Mouse (Mus musculus) lung, embryonic 14.5 days (tissue): ENCODE results near the gene Cirbp. TPM values are rescaled to one million over a fixed set of nuclear protein-coding genes. Genes with fewer than 3 reads are reported as not detected.

Source experiments
- ATAC-seq: fragments of 200-750 bp; cut with Nextera tagmentation; 2 replicates; pipeline ENCODE4 v1.8.0; 2017; ENCODE audit warnings: mild to moderate bottlenecking, moderate TSS enrichment, moderate library complexity; ENCODE audit not compliant: insufficient read depth
- DNase-seq: peaks from one replicate; pipeline ENCODE4 v3.0.0-alpha.2; 2015
- H3K27ac ChIP-seq: fragments of 300-500 bp; sonication (generic); 2 replicates; pipeline ENCODE4 v1.5.1; 2014; ENCODE audit warnings: low read depth, mild to moderate bottlenecking, moderate library complexity
- H3K27me3 ChIP-seq: fragments of 300-500 bp; sonication (generic); 2 replicates; pipeline ENCODE4 v1.6.1; 2014; ENCODE audit warnings: low read length, control low read depth; ENCODE audit not compliant: insufficient read depth
- H3K36me3 ChIP-seq: fragments of 300-500 bp; sonication (generic); 2 replicates; pipeline ENCODE4 v1.6.1; 2014; ENCODE audit warnings: control low read depth; ENCODE audit not compliant: insufficient read depth
- H3K4me1 ChIP-seq: fragments of 300-500 bp; sonication (generic); 2 replicates; pipeline ENCODE4 v1.6.1; 2014; ENCODE audit warnings: antibody characterized with exemption, control low read depth; ENCODE audit not compliant: insufficient read depth
- H3K4me2 ChIP-seq: fragments of 300-500 bp; sonication (generic); 2 replicates; pipeline ENCODE4 v1.6.1; 2014; ENCODE audit warnings: mild to moderate bottlenecking
- H3K4me3 ChIP-seq: fragments of 300-500 bp; sonication (generic); 2 replicates; pipeline ENCODE4 v1.5.1; 2014; ENCODE audit warnings: low read depth, low read length
- H3K9ac ChIP-seq: fragments of 300-500 bp; sonication (generic); 2 replicates; pipeline ENCODE4 v1.6.1; 2014
- H3K9me3 ChIP-seq: fragments of 300-500 bp; sonication (generic); 2 replicates; pipeline ENCODE4 v1.6.1; 2016; ENCODE audit warnings: low read depth, low read length, control low read depth
- CTCF ChIP-seq: IDR thresholded peaks from 2 replicates; pipeline ENCODE4 v1.5.1; 2016; ENCODE audit warnings: antibody characterized with exemption, low read depth
- WGBS: fragments of 180-500 bp; shearing (Covaris S2); extraction: QIAGEN DNeasy Blood & Tissue Kit; methylation state at CpG from one replicate; pipeline ENCODE4 v1.1.7; 2014; 5-methylcytosine and 5-hydroxymethylcytosine counted together
- polyA plus RNA-seq: library from polyadenylated mRNA; unstranded; fragments of >200 nt; fragmentation: Nextera tagmentation; extraction: Ambion mirVana; gene quantifications from 2 replicates; pipeline ENCODE4 v1.2.1, GENCODE M21; 2014

Gene Cirbp
- polyA plus RNA-seq, 1 experiment from 2014 or later: 71.9 TPM

- WGBS: under 1% methylated on average over 55 of the region's 55 CpGs
- ATAC-seq (peak; percentile 77), DNase-seq (peak; percentile 100)
- peaks cover 37% of the 10 kb centered on the region for H3K36me3 ChIP-seq
- H3K4me2 ChIP-seq: peak overlapping the region; percentile 82
- H3K27me3 ChIP-seq: no peaks in the 10 kb centered on the region
- peak overlapping the region; percentile 51 for H3K9ac ChIP-seq
- peaks cover 49% of the 10 kb centered on the region for H3K4me1 ChIP-seq
- H3K27ac ChIP-seq: peak overlapping the region; percentile 97
- TF ChIP-seq CTCF: no peak
- H3K9me3 ChIP-seq: no peaks in the 10 kb centered on the region
- H3K4me3 ChIP-seq: peak overlapping the region; percentile 39
Measured at GRCm38 (mm10) chr10:80159561-80160454, 6.0 kb upstream of the Cirbp start.

GRCm38 (mm10) chr10:80160455-80161371, 5.1 kb upstream of the Cirbp start:
- Histone ChIP-seq H3K9me3 (no peaks in the 10 kb centered on the region), H3K4me2 (peak overlapping the region; percentile 82), H3K4me3 (peak overlapping the region; percentile 39), H3K36me3 (peaks cover 28% of the 10 kb centered on the region), H3K4me1 (peaks cover 55% of the 10 kb centered on the region), H3K9ac (peak overlapping the region; percentile 51), H3K27me3 (no peaks in the 10 kb centered on the region), H3K27ac (peak overlapping the region; percentile 97)
- 0 out of 2 replicates have a peak, but pooled peaks have one; percentile 5 for TF ChIP-seq CTCF
- under 1% methylated on average over 33 of the region's 33 CpGs for WGBS
- ATAC-seq (no peak), DNase-seq (peak; percentile 82)

DNA sequence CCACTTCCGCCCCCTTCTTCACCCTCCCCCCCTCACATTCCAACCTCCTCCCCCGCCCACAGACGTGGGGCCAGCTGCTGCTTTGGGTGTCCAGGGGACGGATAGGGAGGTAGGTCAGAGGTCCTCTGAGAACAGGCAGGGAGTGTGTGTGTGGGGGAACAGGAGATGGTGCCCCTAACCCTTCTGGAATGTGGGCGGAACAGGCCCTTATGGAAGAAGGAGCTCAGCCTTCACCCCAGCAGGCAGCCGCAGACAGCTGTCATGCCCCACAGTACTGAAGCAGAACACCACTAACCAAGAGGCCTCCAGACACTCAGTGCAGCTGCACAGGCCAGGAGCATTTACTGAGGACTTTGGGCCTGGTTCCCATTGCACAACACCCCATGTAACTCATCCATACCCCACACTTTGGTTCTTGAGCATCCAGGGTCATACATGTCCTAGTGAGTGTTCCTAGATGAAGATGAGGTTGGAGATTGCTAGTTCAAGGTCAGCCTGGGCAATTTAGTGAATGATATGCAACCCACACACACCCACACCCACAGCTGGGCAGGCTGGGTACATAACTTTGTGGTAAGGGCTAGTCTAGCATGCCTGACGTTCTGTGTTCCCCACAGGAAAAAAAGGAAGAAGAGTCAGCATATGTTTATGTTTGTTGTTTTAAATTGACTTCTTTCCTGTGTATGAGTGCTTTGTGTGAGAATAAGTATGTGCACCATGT, 4.1 kb upstream of the Cirbp start:
- WGBS: 8% methylated on average over 7 of the region's 7 CpGs
- ATAC-seq (peak; percentile 24), DNase-seq (peak; percentile 81)
- H3K27ac ChIP-seq: peak overlapping the region; percentile 97
- peak overlapping the region; percentile 51 for H3K9ac ChIP-seq
- peak overlapping the region; percentile 39 for H3K4me3 ChIP-seq
- H3K36me3 ChIP-seq: peaks cover 18% of the 10 kb centered on the region
- H3K4me2 ChIP-seq: peak overlapping the region; percentile 82
- no peaks in the 10 kb centered on the region for H3K9me3 ChIP-seq
- H3K27me3 ChIP-seq: no peaks in the 10 kb centered on the region
- TF ChIP-seq CTCF: no peak
- peaks cover 59% of the 10 kb centered on the region for H3K4me1 ChIP-seq

DNA sequence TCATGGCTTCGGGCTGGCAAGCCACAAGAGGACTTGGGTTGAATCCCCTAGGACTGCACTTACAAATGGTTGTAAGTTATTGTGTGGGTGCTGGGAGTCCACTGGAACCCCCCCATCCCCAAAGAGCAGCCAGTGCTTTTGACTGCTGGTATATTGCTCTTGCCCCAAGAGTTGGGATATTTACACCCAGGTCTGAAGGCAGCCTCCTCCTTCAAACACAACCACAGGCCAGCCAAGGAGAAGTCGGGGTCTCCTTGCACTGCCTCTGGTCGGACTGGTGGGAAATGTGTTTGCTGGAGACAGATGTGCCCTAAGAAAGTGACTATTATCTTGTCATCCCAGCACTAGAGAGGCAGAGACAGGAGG, 3.6 kb upstream of the Cirbp start:
- H3K36me3 ChIP-seq: peaks cover 12% of the 10 kb centered on the region
- H3K4me2 ChIP-seq: peak overlapping the region; percentile 82
- ATAC-seq (no peak), DNase-seq (no peak)
- H3K4me1 ChIP-seq: peaks cover 60% of the 10 kb centered on the region
- peak overlapping the region; percentile 97 for H3K27ac ChIP-seq
- no peaks in the 10 kb centered on the region for H3K9me3 ChIP-seq
- H3K9ac ChIP-seq: peak overlapping the region; percentile 51; the same call in 1 of the 2 replicates
- no peaks in the 10 kb centered on the region for H3K27me3 ChIP-seq
- WGBS: 56% methylated on average over 3 of the region's 3 CpGs
- peak overlapping the region; percentile 39; the same call in 1 of the 2 replicates for H3K4me3 ChIP-seq
- TF ChIP-seq CTCF: no peak

- Histone ChIP-seq H3K9ac (peak overlapping the region; percentile 30; the same call in 1 of the 2 replicates), H3K36me3 (peaks cover 8% of the 10 kb centered on the region; the same call in 1 of the 2 replicates), H3K4me3 (no peak overlapping the region), H3K4me2 (0 out of 2 replicates have a peak overlapping the region, but pooled peaks have one; percentile 82), H3K27me3 (no peaks in the 10 kb centered on the region), H3K4me1 (peaks cover 56% of the 10 kb centered on the region), H3K27ac (peak overlapping the region; percentile 97; the same call in 1 of the 2 replicates), H3K9me3 (no peaks in the 10 kb centered on the region)
- ATAC-seq: no peak
- WGBS: 70% methylated on average over 6 of the region's 6 CpGs
- no peak for TF ChIP-seq CTCF
- no peak for DNase-seq
Measured at GRCm38 (mm10) chr10:80162716-80163299, 3.0 kb upstream of the Cirbp start.

DNA sequence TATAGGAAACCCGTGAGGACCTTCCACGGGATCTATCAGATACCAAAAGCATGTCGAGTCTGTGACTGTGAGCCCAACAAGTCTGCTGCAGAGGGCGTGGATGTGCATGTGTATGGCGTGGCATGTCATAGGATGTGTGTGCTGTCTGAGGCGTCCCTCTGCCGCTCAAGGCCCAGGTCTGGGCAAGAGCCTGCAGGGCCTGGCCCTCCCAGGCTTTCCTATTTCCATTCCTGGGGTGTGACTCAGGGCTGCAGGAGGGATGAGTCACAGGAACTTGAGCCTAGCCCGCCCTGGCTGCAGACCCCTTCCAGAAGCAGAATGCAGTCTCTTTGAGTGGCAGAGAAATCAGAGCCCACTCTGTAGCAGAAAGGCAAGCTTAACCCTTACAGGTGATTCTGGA, 2.1 kb upstream of the Cirbp start:
- Histone ChIP-seq H3K4me3 (no peak overlapping the region), H3K9ac (no peak overlapping the region), H3K9me3 (no peaks in the 10 kb centered on the region), H3K27ac (no peak overlapping the region), H3K4me1 (peaks cover 55% of the 10 kb centered on the region), H3K4me2 (peak overlapping the region; percentile 97; the same call in 1 of the 2 replicates), H3K36me3 (peaks cover under 1% of the 10 kb centered on the region; the same call in 1 of the 2 replicates), H3K27me3 (no peaks in the 10 kb centered on the region)
- 63% methylated on average over 8 of the region's 8 CpGs for WGBS
- TF ChIP-seq CTCF: no peak
- no peak for ATAC-seq
- no peak for DNase-seq
